ENCODE assay signal across 8 mouse cellular contexts in the genomic region with DNA sequence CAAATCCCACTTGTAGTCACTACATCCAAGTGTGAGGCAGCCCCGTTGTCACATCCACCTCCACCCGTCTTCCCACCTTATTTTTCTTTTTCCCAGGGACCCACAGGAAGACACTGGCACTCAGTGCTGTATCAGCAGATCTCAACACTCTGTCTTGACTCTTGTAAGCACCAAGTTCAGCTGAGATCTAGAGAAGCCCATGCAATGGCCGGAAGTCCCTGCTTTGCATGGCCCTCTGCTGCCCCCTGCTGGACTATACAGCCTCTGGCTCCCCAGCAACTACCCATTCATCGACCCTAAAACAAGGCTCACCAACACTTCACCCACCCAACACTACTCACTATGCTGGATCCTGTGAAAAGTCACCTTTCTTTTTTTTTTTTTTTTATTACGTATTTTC. TPM values are rescaled to one million over a fixed set of nuclear protein-coding genes. Genes with fewer than 3 reads are reported as not detected.
A peak's percentile ranks its signal among the peaks of the same experiment; 100 is the strongest.
DNase-seq lines count a peak whose midpoint lies in the region; ATAC-seq lines count a peak whose summit lies in the region.

No protein-coding gene starts in this region.

- 29% methylated on average over 5 of the region's 5 CpGs for WGBS in hindbrain, embryonic 16.5 days

- H3K4me3 ChIP-seq in hindbrain, embryonic 16.5 days (ENCODE audit: low read length): no peak overlapping the region

- H3K4me1 ChIP-seq in hindbrain, embryonic 16.5 days (ENCODE audit: control insufficient read depth, insufficient read depth, low read depth, low read length): no peaks in the 10 kb centered on the region

- no peaks in the 10 kb centered on the region for H3K27me3 ChIP-seq in hindbrain, embryonic 16.5 days (replicated peaks; ENCODE audit: control insufficient read depth, insufficient read depth, low read length)

- H3K9me3 ChIP-seq in hindbrain, embryonic 16.5 days (ENCODE audit: control insufficient read depth, low read length): no peaks in the 10 kb centered on the region

- H3K9ac ChIP-seq in hindbrain, embryonic 16.5 days (ENCODE audit: low read depth, low read length): no peak overlapping the region

- no peak overlapping the region for H3K27ac ChIP-seq in hindbrain, embryonic 16.5 days (ENCODE audit: low read depth, low read length)

- no peak overlapping the region for H3K4me2 ChIP-seq in hindbrain, embryonic 16.5 days (ENCODE audit: low read length)

- peak; percentile 91 for ATAC-seq in hindbrain, embryonic 16.5 days

- peak; percentile 93 for DNase-seq in NIH3T3 (ENCODE audit: low read depth)
- peak; percentile 65 to 86 for DNase-seq in cerebellum, postnatal 25 days
- peak; percentile 82 to 86 for DNase-seq in frontal cortex, postnatal 36 days (ENCODE audit: low spot score in 2 of 2)
- DNase-seq in left cerebral cortex, adult 11 months (ENCODE audit: low spot score): peak; percentile 61
- DNase-seq in lung, postnatal 4 days: peak; percentile 87 to 91
- DNase-seq in right cerebral cortex, adult 18-20 months: peak; percentile 83
- peak; percentile 67 for DNase-seq in urinary bladder, adult 2 months (ENCODE audit: low spot score)

- H3K36me3 ChIP-seq in hindbrain, embryonic 16.5 days (ENCODE audit: control insufficient read depth, insufficient read depth, low read length): no peaks in the 10 kb centered on the region

RNA-seq across cellular contexts. Expression of a gene that starts 13.9 kb away (rescaled TPM):
- 63.7 and 72.1 TPM in 2 replicates for polyA plus RNA-seq in hindbrain, embryonic 16.5 days (2015; fragmentation: Nextera tagmentation; extraction: Ambion mirVana)
- polyA plus RNA-seq in urinary bladder, adult 2 months (2012; rRNA removed): 31.3 and 33.1 TPM in 2 replicates

RNA-seq across cellular contexts. Expression of a gene that starts 32.6 kb away (rescaled TPM):
- 1.0 and 1.3 TPM in 2 replicates for polyA plus RNA-seq in hindbrain, embryonic 16.5 days (2015; fragmentation: Nextera tagmentation; extraction: Ambion mirVana)
- polyA plus RNA-seq in urinary bladder, adult 2 months (2012; rRNA removed): 109 and 197 TPM in 2 replicates

Comparison
In these comparisons a context has a peak if more than half of its experiments do, and no peak if none do; other contexts are left out.
1. RNA of a gene that starts 32.6 kb away (polyA plus RNA-seq): 109 to 197 TPM in urinary bladder, adult 2 months; 1.0 to 1.3 TPM in hindbrain, embryonic 16.5 days; every median in the first group is over 10 times any median in the second.
2. Peak in every context shown above with its lines, with median percentiles within 50 percentile points of each other: DNase-seq.